Mouse (Mus musculus) spleen, adult 12 weeks (tissue): ENCODE results near the gene Adamtsl4.

Source experiments
- DNase-seq: peaks from one replicate; pipeline ENCODE4 v3.0.0; 2022; ENCODE audit warnings: low spot score

Gene Adamtsl4

DNA sequence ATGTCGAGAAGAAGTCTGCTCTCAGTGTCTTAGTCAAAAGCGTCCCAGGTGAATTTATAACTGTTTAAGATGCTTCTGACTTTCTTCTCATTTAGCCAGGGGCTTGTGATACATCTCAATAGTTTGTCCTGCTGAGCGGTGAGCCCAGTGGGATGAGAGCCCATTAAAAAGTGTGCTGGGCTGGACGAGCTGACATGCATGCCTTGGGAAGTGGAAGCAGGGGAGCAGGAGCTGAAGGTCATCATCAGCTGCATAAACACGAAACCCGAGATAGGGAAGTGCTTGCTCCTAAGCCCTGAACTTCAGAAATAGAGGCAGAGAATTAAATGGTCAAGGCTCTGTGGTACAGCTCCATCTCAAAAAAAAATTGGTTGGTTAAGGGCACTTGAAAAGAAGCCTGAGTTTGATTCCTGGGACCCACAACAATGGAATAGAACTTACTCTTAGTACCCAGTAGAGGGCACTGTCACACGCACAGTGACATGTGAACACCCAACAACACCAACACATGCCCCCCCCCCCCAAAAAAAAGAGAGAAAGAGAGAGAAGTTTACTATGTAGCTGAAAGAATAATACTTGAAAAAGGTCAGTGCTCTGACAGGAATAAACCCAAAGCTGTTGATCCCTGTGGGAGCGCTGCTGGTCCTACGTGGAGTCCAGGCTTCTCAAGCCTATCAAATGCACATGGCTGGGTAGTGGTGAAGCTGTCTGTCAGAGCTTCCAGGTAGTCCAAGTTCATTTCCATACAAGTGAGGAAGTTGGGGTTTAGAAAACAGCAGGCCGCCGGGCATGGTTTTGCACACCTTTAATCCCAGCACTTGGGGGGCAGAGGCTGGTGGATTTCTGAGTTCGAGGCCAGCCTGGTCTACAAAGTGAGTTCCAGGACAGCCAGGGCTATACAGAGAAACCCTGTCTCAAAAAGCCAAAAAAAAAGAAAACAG, 54.8 kb downstream of the Adamtsl4 start:
- no peak for DNase-seq

DNA sequence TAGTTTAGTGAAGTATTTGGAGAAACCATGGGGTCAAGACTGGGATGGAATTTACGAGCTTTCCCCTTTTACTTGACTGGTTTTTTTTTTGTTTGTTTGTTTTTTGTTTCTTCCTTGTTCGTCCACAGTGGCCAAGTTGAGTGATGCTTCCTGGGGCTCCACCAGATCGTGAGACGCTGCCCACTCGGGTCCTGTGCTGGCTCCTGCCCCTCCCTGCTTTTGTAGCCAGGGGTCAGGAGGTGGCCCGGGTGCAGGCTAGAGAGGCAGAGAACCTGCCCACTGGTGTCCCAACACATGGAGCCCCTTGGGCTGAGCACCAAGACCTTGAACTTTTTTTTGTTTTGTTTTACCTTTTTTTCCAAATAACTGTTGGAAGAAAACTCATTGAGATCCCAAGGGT, 56.4 kb downstream of the Adamtsl4 start:
- DNase-seq = no peak

DNA sequence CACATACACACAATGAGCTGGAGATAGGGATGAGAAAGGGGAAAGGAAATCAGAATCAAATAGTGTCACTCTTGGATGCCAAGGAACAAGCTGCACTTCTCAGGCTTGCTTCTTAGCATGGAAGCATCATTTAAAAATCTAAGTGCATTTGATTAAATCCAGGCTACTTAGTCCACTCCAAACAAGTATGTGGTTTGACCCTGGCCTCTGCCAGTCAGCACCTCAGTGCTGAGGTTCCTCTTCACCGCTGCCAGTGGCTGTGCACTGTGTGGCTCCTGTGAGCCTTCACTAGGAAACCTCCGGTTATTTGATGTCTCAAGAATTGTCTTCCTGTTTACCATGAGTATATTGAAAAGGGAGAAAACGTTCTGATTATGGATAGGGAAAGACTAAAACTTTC, 56.9 kb downstream of the Adamtsl4 start:
- DNase-seq = no peak

DNA sequence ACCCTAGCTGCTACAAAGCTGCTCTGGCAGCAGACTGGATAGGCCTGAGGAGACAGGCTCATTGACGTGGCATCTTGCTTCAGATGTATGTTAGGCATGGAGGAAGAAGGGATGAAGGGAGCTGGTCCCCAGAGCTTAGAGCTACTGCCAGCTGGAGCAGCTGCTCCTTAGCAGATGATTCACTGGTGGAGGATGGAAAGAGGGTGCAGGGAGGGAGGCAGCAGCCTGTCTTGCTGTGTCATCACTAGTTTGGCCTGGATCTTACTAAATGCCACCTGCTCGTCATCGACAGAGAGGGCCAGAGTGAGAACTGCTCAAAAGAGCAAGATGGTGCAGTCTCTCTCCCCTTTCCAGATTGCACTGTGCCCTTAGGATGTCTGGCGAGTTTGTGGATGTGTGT, 58.0 kb downstream of the Adamtsl4 start:
- DNase-seq = no peak

DNA sequence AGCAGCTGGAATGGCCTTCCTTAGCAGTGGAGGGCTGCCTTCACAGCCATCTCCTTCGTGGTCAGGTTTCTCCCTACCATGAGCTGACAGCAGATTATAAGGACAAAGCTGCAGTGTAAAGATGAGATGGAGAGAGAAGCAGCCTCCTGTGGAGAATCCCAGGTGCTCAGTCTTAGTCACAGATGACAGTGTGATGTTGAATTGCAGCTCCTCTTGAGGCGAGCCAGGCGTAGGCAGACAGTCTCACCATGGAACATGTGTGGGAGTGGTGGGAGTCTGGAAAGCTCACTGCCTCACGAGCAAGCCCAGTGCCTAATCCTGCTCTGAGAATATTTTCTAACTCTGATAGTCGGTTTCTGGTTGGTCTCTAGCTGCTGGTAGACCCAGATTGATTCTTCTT, 60.0 kb downstream of the Adamtsl4 start:
- DNase-seq = no peak
